Mouse (Mus musculus) cortical plate, adult 2 months (tissue): ENCODE measurements around the gene Dnajc5g.

Source experiments
- CTCF ChIP-seq: fragments of 200-500 bp; IDR thresholded peaks from 2 replicates; pipeline ENCODE4 v1.5.1; 2011; ENCODE audit warnings: mild to moderate bottlenecking, control low read depth, low read length; ENCODE audit not compliant: insufficient read depth; ENCODE audit errors: extremely low read depth
- POLR2A ChIP-seq: fragments of 200-500 bp; IDR thresholded peaks from 2 replicates; pipeline ENCODE4 v1.6.1; 2011; ENCODE audit warnings: mild to moderate bottlenecking, low read length, control low read depth; ENCODE audit not compliant: insufficient read depth; ENCODE audit errors: extremely low read depth

- no peak for TF ChIP-seq POLR2A
- no peak for TF ChIP-seq CTCF
These were observed 35.0 kb upstream of the Dnajc5g start for GRCm38 (mm10) chr5:31071059-31071458.
